Mouse (Mus musculus) skeletal muscle tissue, adult 2 months (tissue): ENCODE measurements around the gene Pkd1l2.

Experiments used
- DNase-seq: peaks from one replicate; pipeline ENCODE4 v3.0.0-alpha.2; 2012; ENCODE audit warnings: low read depth, low spot score

Gene Pkd1l2

DNA sequence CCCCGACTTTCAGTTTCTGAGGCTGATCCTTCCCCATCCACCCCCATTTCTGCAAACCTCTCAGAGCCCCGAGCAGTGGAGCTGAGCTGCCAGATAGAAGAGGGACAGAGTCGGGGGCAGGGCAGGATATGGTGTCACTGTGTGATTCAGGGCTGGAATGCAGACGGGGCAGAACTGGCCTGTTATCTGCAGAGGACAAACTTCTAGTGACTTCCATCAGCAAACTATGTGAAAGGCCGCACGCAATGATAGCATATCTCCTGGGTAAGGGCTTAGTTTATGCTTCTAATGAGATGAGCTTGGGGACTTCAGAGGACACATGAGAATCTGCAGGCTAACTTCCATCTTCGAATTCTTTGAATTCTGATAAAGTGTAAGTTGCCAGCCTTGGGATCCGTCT is 3.3 kb upstream of the Pkd1l2 start:
- DNase-seq = peak; percentile 15

- DNase-seq = no peak
Measured at GRCm38 (mm10) chr8:117082947-117083559, 804 bp upstream of the Pkd1l2 start.

DNA sequence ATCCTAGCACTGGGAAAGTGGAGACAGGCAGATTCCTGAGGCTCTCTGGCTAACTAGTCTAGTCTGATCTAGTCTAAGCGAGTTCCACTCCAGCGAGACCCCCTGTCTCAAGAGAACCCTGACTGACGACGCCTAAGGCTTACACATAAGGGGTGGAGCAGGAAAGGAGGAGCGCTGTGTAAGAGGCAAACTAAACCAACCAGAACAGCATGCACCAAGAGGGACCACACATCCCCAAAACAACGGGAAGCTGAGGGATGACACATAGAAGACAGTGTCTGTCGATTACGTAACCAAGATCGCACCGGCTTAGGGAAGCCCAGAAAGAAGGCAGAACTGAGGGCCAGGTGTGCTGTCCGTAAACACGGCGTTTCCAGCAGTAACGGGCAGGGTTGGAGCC is 2.6 kb downstream of the Pkd1l2 start:
- no peak for DNase-seq

DNA sequence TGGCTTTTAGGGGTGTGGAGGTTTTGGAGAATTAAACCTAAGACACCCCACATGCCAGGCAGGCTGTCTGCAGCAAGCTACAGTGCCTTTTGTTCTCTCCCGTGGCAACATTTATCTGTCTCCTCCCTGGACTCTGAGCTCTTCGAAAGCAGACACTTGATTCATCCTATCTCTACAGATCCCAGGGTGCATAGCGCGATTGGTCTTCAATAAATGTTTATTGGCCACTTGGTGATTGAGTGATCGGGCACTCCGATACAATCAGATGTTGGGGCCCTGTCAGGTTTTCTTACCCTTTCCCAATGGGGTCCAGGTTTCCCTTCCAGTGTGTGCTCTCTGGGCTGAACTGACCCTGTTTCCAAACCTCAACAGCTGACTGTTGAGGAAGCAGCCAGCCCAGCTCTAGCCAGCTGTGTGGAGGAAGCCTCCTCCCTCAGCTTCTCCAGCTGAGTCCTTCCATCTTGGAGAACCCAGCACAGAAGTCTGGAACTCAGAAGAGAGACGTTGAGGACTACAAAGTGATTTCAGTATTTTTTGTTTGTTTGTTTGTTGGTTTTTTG is 3.8 kb downstream of the Pkd1l2 start:
- no peak for DNase-seq

DNA sequence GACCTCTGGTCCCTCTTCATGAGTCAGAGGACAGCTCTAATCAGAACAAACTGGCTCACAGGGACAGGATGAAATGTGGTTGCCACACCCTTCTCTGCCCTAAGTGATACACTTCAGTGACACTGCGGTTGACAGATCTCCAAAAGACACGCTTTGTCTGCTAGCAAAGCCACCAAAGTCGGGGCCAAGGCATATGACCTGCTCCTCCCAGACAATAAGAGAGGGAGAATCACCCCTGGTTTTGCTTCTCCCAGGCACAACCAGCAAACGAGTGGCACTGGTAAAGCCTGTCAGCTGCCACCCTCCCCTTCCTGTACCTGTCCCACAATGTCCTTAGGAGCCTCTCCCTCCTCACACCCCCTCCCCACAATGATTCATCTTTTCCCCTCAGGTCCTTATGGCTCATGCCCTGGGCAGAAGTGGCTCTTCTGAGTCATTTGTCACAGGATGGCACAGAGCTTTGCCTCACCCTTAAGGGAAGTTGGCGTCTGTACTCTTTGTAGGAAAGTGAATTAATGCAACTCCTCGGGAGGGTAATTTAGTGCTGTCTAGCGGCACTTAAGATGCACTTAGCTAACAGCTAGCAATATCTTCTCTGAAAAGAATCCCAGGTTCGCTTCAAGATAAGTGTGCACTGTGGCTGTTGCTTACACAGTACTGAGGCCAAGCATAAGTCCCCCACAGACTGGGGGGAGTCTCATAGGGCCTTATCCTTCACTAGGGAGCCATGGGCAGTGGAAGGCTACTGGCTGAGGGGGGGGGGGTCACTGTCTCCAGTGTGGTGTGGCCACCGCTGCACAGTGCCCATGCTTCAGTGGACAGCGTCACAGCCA is 7.7 kb downstream of the Pkd1l2 start:
- peak; percentile 23 for DNase-seq

DNA sequence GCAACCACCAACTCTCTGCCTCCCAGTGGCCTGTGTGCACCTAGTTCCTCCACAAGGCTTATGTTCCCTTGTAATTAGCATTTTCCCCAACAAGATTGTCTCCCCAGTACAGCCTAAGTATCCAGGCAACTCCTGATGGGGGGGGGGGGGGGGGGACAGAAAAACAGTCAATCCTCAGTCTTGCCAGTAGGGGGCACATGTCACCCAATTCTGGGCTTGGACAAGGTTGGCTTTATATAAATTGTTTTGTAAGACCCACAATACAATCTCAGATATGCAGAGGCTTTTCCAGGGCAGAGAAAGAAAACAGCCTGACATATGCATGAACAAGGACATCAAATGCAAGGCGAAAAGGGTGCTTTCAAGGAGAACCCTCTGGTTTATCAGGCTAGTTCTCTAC is 12.5 kb downstream of the Pkd1l2 start:
- no peak for DNase-seq

DNA sequence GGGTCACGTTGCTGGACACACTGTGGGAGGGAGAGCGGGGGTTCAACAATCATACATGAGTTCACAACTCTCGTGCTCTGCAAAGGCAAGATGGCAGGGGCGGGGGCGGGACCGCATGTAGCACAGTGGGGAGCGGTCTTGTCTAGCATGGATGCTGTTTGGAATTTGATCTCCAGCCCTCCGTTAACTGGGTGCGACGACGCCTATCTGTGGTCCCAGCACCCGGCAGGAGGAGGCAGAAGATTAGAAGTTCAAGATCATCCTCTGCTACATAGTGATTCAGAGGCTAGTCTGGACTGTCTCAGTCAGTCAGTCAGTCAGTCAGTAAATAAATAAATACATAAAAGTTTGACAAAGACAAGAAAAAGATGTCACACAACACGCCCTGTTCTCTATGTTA is 14.0 kb downstream of the Pkd1l2 start:
- no peak for DNase-seq

DNA sequence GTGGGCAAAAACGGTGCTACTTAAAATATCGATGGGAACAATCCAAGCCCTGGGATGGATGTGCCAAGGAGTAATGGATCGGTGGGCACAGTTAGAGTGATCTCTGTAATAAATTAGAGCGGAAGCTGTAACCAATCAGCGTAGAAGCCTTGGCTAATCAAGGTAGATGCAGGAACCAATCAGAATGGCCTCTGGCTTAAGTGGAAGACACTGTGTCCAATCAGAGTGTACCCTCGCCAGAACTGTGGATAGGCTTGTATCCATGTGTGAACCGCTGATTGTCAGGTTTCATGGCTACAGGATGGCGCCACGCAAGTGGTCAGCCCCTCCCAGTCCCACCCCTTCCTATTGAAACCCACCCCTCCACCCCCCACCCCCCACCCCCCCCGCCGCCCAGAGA is 14.9 kb downstream of the Pkd1l2 start:
- no peak for DNase-seq

- no peak for DNase-seq
Measured at GRCm38 (mm10) chr8:117066955-117067354, 15.3 kb downstream of the Pkd1l2 start.

DNA sequence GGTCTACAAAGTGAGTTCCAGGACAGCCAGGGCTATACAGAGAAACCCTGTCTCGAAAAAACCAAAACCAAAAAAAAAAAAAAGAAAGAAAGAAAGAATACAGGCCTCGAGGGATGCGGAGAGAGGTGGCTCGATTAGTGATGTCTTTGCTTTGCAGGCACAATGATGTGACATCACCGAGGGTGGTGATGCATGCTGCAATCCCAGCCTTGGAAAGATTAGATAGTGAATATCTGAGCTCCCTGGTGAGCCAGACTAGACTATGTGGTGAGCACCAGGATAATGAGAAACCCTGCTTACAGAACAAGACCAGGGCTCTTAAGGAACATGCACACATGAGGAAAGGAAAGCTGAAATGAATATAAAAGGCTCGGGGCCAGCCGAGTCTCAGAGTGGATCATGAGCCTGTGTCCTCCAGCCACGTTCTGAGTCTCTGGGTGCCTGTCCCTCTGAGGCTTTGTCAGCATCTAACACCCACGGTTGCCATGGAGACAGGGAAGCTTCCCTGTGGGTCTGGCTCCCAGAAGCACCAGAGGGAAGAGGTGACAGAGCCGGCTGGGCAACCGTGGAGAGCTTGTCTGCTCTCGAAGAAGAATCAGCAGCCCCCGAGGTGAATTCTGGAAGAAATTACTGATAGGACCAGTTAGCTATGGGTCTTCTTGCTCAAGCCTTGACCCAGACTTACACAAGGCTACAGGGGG is 20.9 kb downstream of the Pkd1l2 start:
- DNase-seq = no peak

- no peak for DNase-seq
Measured at GRCm38 (mm10) chr8:117060306-117060705, 21.9 kb downstream of the Pkd1l2 start.

GRCm38 (mm10) chr8:117059021-117059420 is 23.2 kb downstream of the Pkd1l2 start:
- no peak for DNase-seq

- DNase-seq = peak; percentile 27
Measured at GRCm38 (mm10) chr8:117055097-117055496, 27.2 kb downstream of the Pkd1l2 start.

GRCm38 (mm10) chr8:117054146-117054545 is 28.1 kb downstream of the Pkd1l2 start:
- DNase-seq = no peak

DNA sequence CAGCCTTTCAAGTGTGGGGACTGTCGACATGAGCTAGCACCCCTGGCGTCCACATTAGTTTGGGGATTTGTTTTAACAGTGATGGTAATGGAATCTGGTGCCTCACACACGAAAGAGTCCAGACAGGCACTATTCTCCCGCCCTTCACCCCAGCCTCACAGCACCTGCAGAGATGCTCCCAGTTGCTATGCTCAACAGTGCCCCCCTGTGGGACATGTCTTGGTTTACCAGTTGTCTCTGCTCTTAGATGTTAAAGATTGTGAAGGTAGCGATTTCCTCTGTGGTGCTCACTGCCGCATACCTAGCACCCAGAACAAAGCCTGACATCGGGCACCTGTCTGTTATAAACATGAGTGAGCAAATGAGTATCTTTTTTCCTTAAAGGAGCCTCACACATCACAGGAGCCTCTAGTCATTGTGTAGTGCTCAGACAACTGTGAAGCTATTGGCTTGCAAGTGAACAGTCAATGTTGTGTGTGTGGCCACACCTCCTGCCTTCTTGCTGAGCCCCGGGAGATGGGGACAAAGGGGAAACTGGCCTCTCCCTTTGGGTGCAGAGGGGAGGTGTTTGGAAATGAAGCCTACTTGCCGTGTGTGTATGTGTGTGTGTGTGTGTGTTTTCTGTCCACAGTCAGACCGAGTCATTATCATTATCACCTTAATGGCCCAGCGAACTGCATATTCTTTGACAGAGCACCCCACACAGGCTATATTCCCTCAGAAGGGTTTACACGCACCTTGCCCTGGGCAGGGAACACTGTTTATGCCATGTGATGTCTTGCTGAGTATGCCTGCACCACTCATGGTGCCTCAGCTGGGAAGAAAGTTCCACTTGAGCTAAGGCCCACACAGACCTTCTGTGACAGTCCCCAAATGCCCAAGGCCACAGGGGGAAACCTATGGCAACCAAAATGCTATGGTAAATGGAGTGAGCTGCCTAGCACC is 28.8 kb downstream of the Pkd1l2 start:
- no peak for DNase-seq

DNA sequence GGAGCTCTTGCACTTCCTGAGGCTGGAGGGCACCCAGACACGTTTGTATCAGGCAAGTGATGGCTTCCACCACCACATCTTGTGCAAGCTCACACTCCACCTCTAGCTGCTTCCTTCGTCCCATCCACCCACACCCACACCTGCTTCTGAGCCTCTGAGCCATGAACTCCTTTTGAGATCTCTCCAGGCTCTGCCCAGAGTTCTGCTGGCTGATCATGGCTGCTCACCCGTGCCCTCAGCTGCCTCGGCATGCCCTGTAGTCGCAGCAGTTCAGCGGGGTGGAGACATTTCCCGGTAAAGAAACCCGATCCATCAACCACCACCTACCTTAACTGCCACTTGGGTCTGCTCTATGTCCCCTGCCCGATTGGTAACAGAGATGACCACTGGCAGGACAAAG is 30.9 kb downstream of the Pkd1l2 start:
- no peak for DNase-seq

DNA sequence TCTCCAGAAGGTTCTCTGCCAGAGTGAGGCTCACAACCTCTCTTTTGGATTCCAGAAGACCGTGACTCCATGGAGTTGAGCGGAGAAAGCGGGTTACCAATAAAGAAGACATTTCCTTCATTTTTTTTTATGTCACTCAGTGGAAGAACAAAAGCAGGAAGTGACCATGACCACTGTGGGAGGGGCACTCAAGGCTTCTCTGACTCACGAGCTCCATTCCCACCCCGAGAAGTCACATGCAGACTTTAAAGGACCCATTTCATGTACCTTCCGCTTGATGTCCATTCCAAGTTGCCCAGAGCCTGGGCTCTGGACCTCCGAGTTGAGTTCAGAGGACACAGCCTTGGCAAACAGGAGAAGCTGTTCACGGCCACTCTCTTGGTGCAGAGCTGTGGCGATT is 31.5 kb downstream of the Pkd1l2 start:
- DNase-seq = no peak

DNA sequence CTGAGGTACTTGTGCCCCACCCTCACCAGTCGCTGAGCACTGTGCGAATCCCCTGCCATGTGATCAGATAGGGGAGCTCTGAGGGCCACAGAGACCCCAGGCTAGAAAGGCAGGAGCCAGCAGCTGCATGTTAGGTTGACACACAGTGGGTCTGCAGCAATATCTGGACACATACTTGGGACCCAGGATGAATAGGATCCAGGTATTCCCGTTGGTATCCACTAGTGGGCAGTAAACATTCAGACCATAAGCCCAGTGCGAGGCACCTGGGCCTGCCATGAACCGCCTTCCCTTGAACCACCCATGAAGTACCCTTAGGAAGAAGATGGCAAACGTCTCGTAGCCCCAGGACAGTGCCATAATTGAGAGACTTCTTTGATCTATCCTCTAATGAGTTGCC is 32.8 kb downstream of the Pkd1l2 start:
- DNase-seq = no peak

- no peak for DNase-seq
Measured at GRCm38 (mm10) chr8:117043584-117043983, 38.7 kb downstream of the Pkd1l2 start.

DNA sequence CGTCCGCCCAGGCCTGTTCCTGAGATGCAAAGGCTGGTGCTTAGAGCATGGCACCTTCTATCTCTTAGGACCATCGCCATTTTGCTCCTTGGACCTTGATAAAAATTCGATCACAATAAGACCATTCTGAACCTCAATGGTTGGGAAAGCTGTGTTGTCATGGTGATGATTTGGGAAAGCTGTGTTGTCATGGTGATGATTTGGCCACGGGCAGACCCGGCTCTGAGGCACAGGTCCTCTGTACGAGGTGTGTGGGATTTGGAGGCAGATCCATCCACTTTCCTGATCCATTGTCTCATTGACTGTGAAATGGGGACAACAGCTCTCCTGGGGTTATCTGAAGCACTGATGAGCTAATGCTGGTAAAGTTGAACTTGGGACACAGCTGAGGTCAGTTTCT is 42.4 kb downstream of the Pkd1l2 start:
- peak; percentile 21 for DNase-seq

GRCm38 (mm10) chr8:117037374-117037935 is 44.8 kb downstream of the Pkd1l2 start:
- no peak for DNase-seq
